Mouse (Mus musculus): ENCODE measurements around the gene Tnfrsf1b.

Tnfrsf1b gene

DNA sequence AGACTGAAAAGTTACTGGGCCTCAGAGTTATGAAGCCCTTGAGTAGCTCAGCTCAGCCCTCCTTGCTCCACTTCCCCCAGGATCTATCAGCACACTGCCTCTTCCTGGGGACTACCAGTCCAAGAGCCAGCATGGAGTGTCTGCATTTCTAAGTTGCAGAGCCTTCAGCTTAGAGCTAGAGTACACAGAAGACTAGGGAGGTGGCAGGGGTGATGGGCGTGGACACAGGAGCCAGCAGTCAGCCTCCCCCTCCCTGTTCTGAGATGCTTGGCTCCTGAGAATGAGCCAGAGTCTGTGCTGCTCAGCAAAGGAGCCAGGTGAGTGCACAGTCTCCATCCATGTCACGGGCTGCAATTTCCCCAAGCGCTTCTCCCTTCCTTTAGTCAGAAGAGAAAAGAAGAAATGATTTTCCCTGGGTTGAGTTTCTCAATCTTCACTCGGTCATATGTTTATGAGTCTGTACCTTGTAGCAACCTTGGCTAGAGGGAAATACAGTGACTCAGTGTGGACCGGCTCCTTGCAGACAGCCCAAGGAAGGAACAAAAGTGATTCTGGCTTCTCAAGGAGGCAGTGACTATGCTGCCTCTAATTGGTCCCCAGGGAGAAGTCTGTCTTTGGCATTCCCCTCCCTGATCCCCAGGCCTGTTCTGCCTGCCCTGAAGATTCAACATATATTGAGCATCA, 11.2 kb upstream of the Tnfrsf1b start:
- peak; percentile 79 for DNase-seq (ENCODE audit: low read depth)

DNA sequence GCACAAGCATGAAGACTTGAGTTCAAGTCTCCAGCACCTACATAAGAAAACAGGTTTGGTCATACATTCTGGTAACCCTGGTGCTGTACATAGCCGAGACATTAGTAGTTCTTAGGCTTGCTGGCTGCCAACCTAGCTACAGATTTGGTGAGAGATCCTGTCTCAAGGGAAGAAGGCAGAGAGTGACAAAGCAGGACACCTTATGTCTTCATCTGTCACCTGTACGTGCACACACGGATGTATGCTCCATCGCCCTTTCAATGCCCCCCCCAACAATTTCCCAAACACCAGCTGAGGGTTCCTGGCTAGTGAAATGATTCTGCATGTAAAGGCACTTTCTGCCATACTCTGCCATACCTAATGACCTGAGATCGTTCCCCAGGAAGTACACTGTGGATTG, 9.5 kb upstream of the Tnfrsf1b start:
- no peak for DNase-seq (ENCODE audit: low read depth)

DNA sequence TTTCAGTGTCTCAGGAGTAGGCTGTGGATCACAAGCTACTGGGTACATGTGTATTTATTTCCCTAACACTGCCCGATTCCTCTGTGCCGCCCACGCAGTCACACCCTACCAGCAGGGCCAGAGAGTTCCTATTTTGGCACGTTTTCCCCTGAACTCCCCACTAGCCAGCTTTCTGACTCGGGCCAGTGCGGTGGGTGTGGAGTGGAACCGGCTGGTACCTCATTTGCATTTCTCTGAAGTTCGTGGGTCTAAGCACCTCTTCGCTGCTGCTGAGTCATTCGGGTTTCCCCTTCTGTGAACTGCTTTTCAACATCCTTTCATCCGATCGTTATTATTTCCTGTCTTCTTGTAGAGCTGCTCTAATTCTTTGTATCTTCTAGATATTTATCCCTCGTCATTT, 7.7 kb upstream of the Tnfrsf1b start:
- peak; percentile 61 for DNase-seq (ENCODE audit: low read depth)

DNA sequence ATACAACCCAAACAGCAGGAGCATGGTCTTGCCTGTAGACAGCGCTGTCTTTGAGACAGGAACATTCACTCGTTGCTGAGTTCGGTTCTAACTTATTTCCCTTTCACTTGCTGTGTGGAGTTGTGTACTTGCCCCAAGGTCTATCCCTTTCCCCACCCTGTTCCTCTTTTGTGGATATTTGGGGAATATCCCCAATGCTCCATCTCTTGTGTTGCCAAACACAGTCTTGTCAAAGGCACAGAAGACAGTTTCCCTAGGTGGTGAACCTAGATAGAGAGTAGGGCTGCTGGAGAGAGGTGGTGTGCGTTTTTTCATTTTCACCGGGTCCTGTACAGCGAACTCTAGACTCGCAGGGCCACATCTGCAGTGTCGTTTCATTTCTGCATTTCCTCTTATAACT, 5.9 kb upstream of the Tnfrsf1b start:
- no peak for DNase-seq (ENCODE audit: low read depth)

DNA sequence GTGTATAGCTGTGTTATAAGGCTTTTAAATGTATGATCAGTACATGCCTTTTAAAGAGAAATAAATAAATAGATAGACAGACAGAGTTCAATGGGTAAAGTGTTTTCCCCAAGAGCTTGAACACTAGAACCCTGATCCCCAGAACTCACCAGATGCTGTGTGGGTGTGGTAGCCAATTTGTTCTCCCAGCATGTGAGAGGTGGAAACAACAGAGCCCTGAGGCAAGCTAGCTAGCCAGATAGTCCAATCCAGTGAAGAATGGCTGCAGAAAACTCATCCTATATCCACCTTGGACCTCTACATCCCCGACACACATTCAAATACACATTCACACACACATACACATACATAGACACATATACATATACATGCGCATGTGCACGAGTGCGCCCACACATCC, 4.9 kb upstream of the Tnfrsf1b start:
- no peak for DNase-seq (ENCODE audit: low read depth)

DNA sequence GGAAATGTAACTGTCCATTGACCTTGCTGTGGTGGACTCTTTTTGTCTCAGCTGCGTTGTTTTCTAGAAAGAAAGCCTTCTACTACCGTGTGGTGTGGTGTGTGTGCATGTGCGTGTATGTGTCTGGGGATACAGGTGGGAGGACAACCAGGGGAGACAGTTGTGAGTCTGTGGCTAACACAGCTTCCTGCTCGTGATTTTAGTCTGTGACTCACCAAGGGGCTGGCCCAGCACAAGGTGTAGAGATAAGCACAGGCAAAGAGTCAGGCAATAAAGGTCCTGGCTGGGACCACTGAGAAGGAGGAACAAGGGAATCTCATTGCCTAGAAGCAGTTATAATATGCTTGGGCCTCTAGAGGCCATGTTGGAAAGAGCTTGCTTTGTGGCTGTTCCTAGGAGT, 3.3 kb upstream of the Tnfrsf1b start:
- no peak for DNase-seq (ENCODE audit: low read depth)

GRCm38 (mm10) chr4:145247556-145247955, 886 bp upstream of the Tnfrsf1b start:
- DNase-seq (ENCODE audit: low read depth): no peak

GRCm38 (mm10) chr4:145245581-145245980, 1.1 kb downstream of the Tnfrsf1b start:
- DNase-seq (ENCODE audit: low read depth): no peak

GRCm38 (mm10) chr4:145244676-145245075, 2.0 kb downstream of the Tnfrsf1b start:
- no peak for DNase-seq (ENCODE audit: low read depth)

DNA sequence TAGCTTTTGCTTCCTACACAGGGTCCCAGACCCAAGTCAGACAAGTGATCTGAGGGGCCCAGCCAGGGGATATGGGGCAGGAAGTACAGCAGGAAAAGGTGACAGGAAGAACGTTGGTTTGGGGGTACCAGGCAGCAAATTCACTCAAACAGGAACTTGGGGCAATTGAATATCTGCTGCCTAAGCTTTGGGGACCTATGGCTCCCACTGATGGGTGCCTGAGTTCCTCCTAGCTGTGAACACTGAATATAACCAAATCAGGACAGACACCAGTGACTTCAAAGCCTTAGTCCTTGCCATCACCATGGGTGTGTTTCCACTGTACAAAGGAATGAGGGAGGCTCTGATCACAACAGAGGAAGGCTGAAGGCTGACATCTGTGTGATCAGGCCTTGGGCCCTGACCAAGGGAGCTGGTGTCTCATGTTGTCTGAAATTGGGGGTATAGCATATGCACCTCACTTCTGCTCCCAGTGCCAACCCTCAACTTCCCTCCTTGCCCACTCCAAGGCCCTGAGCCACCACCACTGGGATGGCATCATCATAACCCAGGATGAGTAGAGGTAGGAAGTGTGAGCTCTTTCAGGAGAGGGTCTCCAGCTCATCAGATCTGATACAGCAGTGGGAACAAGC, 3.8 kb downstream of the Tnfrsf1b start:
- DNase-seq (ENCODE audit: low read depth): no peak

GRCm38 (mm10) chr4:145240723-145241231, 5.9 kb downstream of the Tnfrsf1b start:
- no peak for DNase-seq (ENCODE audit: low read depth)

DNA sequence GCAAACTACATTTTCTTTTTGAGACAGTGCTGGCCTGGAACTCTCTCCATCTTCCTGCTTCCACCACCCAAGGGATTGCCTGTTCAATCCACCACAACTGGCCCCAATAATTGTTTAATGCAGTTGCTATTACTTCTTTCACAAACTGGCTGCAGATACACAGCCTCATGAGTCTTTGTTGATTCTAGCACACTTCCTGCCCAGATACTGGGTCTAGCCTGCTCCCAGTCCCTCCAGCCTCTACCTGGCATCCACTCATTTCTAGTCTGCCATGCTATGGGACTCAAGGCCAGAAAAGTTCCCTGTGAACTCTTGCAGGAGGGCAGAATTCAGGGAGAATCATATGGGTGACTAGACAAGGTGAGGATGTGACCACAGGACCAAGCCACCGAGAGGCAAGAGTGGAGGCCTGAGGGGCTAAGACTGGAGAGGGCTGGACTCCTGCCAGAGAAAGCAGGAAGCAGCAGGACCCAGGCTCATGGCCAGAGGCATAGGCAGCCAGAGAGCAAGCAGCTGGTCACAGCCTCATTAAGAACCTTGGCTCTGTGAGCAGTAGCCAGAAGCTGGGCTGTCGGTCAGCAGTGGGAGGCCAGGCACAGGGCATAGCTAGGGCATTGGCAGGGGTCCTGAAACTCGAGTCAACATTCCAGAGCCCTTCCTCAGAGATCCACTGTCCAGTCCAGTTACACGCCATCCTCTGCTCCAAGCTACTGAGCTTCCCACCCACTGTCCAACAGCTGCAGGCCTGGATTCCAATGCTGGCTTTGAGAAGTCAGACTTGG, 7.4 kb downstream of the Tnfrsf1b start:
- DNase-seq (ENCODE audit: low read depth): peak; percentile 94

- no peak for DNase-seq (ENCODE audit: low read depth)
Observed at GRCm38 (mm10) chr4:145236027-145236426, 10.6 kb downstream of the Tnfrsf1b start.

DNA sequence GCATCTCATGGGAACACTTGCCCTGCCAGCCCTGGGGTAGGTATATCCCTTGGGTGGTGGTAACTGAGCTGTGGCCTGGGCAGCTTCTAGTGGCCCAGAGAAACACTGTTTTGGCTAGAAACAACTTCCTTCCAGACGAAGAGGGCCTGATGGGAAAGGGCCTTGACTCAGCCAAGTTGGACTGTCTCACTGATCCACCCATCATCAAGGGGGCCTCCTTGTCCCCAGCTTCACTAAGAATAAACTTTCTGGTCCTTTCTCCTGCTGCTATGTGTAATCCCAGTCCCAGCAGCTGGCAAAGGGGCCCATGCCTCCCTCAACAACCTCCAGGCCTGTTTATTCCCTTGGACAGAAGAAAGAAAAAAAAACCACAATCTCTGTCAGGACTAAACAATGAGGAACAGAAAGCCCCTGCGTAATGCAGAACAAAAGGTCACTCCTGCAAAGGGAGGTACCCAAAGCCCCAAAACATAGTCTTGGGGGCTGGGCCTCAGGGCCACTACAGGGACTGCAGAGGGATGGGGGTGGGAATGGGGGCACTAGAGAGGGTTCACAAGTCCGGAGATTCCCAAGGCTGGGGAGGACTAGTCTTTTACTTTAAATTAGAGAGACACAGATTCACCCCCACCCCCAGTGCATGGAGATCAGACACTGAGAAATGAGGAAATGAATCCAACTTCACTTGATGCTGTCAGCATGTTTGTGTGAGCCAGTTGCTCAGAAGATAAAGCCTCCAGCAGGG, 13.0 kb downstream of the Tnfrsf1b start:
- DNase-seq (ENCODE audit: low read depth): peak; percentile 64

DNA sequence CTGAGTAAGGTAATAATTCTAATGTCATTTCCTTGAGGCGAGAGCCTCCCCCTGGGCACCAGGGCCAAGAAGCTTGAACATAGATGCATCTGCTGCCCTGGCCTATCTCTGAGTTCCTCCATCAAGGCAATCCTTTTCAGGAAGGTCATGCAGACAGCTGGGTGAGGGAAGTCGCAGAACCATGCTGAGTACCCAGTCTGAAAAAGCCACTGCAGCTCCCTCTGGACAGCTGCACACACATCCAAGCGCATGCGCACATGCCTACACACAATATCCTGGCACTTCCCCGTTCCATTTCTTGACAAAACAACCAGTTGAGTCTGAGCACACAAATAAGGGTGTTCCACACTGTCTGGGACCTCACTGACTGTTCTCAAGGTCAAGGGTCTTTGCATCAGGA, 14.9 kb downstream of the Tnfrsf1b start:
- DNase-seq (ENCODE audit: low read depth): no peak

DNA sequence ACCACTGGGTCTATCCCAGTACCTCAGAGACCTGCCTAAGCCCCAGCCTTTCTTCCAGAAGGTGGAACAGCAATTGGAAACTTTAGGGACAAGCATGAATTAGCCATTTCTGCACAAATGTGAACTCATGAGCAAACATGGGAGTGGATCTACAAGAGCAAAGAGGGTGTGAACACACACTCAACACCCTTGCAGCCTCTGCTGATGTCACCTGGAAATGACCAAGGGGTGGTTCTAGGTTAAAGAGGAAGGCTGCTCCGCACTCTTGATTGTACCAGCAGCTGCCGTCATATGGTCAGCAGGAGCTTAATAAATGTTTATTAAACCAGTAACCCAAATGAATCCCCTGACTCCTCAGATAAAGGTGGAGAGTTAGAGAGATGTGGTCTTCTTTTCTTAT, 16.0 kb downstream of the Tnfrsf1b start:
- DNase-seq (ENCODE audit: low read depth): no peak

DNA sequence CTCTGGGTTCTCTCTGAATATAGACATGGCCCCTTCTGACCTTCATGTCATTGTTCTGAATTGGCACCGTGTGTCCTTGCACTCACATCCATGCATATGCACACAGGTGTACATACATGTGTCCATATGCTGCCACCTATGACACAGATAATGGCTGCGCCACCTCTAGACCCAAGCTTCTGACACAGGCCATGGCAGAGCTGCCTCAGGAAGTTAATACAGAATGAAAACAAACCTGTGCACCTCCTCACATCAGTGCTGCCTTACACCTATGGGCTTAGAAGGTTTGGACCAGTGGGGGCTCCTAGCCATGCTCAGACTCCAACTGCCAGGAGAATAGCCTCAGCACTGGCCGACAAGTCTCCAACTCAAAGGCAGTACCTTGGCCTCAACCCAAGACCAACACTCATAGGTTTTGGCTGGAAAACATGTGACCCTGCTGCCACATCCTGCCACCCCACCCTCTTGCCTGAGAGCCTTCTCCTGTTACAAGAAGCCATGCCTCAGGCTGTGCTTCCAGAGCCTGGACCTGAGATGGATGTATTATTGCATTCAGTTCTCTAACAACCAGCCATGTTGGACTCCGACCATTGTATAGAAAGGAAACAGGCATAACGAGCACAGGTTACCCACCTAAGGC, 17.0 kb downstream of the Tnfrsf1b start:
- DNase-seq (ENCODE audit: low read depth): peak; percentile 88

DNA sequence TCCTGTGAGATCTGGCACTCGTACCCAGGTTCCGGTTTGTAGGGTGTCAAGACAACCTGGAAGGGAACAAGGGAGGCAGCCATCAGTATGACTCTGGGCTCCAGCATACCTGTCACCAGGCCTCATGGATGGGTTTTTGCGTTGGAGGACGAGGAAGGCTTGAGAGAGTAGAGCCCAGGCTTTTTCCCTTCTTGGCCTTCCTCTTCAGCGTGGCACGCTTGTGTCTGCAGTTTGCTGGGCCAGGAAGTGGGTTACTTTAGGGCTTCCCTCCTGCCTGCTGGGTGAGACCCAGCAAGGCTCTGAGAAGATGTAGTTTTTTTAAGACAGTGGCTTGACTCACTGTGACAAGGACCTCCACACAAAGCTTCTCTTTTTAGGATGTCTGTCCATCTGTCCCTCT, 17.6 kb downstream of the Tnfrsf1b start:
- no peak for DNase-seq (ENCODE audit: low read depth)

- no peak for DNase-seq (ENCODE audit: low read depth)
Observed at GRCm38 (mm10) chr4:145224613-145225012, 22.1 kb downstream of the Tnfrsf1b start.

DNA sequence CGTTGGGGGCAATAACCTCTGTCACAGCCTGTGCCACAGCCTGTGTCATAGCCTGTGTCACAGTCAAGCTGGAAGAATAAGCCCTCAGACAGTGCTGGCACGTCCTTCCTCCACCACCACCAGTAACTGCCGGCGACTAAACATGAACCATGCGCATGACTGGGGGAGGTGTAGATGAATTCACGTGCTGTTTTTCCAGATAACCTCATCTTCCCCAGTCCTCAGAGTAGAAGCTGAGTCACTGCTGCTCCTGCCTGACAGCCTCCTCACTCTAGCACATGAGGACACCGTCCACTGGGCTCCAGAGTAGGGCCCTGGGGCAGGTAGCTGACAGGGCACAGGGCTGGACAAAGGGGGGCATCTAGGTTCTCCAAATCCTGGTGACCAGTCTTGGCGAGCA, 24.6 kb downstream of the Tnfrsf1b start:
- DNase-seq (ENCODE audit: low read depth): peak; percentile 30

DNA sequence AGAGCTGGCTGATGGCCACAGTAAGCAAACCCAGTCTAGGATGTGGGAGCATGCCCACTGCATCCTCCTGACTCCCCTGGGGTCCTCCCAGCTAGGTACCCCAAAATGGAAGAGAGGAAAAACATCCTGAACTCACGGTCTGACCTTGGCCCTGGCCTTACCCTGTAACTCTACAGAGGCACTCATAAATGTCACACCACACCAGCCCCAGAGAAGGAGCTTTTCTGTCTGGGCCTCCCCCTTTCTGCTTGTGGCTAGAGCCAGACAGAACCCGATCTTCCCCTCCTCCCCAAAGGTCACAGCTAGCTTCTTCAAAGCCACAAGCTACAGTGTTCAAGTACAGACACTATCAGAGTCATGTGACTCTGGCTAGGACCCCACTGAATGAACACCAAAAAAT, 25.3 kb downstream of the Tnfrsf1b start:
- no peak for DNase-seq (ENCODE audit: low read depth)

GRCm38 (mm10) chr4:145220001-145220400, 26.7 kb downstream of the Tnfrsf1b start:
- DNase-seq (ENCODE audit: low read depth): no peak

All from NIH3T3 (cell line).